Mouse (Mus musculus) midbrain, postnatal 0 days (tissue): ENCODE measurements at regions not wholly inside any gene's neighbourhood (a gene's known extent, or its start where the extent isn't known, plus 50 kb on each side); places are given as distances from the start of the nearest gene placed in this dataset.

ENCODE experiments used
- ATAC-seq: fragments of 200-750 bp; cut with Nextera tagmentation; 2 replicates; pipeline ENCODE4 v1.8.0; 2017; ENCODE audit warnings: moderate number of reproducible peaks, mild to moderate bottlenecking, moderate TSS enrichment, moderate library complexity; ENCODE audit not compliant: low FRiP score
- DNase-seq: peaks from one replicate; pipeline ENCODE4 v3.0.0-alpha.2; 2015; ENCODE audit warnings: low spot score
- H3K27ac ChIP-seq: fragments of 300-500 bp; sonication (generic); 2 replicates; pipeline ENCODE4 v1.5.1; 2014; ENCODE audit warnings: low read depth, mild to moderate bottlenecking, low read length, mixed read lengths
- H3K27me3 ChIP-seq: fragments of 300-500 bp; sonication (generic); 2 replicates; pipeline ENCODE4 v1.6.1; 2014; ENCODE audit warnings: low read length, control low read depth, mixed read lengths; ENCODE audit not compliant: insufficient read depth
- H3K36me3 ChIP-seq: fragments of 300-500 bp; sonication (generic); 2 replicates; pipeline ENCODE4 v1.6.1; 2014; ENCODE audit warnings: low read length, control low read depth, mixed read lengths; ENCODE audit not compliant: insufficient read depth
- H3K4me1 ChIP-seq: fragments of 300-500 bp; sonication (generic); 2 replicates; pipeline ENCODE4 v1.6.1; 2014; ENCODE audit warnings: mild to moderate bottlenecking, control low read depth, antibody characterized with exemption, low read length, mixed read lengths; ENCODE audit not compliant: insufficient read depth
- H3K4me2 ChIP-seq: fragments of 300-500 bp; sonication (generic); 2 replicates; pipeline ENCODE4 v1.6.1; 2014; ENCODE audit warnings: low read depth, mild to moderate bottlenecking, low read length, mixed read lengths; ENCODE audit not compliant: poor library complexity, severe bottlenecking
- H3K4me3 ChIP-seq: fragments of 300-500 bp; sonication (generic); 2 replicates; pipeline ENCODE4 v1.5.1; 2014; ENCODE audit warnings: low read depth, mild to moderate bottlenecking, low read length, moderate library complexity
- H3K9ac ChIP-seq: fragments of 300-500 bp; sonication (generic); replicated peaks from 2 replicates; pipeline ENCODE4 v1.6.1; 2014; ENCODE audit warnings: mild to moderate bottlenecking, low read length, moderate library complexity, mixed read lengths; ENCODE audit not compliant: poor library complexity, severe bottlenecking
- H3K9me3 ChIP-seq: fragments of 300-500 bp; sonication (generic); 2 replicates; pipeline ENCODE4 v1.6.1; 2016; ENCODE audit warnings: low read length, control low read depth
- CTCF ChIP-seq: IDR thresholded peaks from 2 replicates; pipeline ENCODE4 v1.5.1; 2016; ENCODE audit warnings: antibody characterized with exemption, mild to moderate bottlenecking
- WGBS: fragments of 180-500 bp; shearing (Covaris S2); extraction: QIAGEN DNeasy Blood & Tissue Kit; methylation state at CpG from one replicate; pipeline ENCODE4 v1.1.7; 2014; 5-methylcytosine and 5-hydroxymethylcytosine counted together

GRCm38 (mm10) chr11:21422281-21422878 is 51.4 kb upstream of the Ugp2 start:
- Histone ChIP-seq H3K9me3 (no peaks in the 10 kb centered on the region), H3K4me3 (no peak overlapping the region)
- 66% methylated on average over 2 of the region's 2 CpGs for WGBS

More at GRCm38 (mm10) chr11:21422281-21422878, 51.4 kb upstream of the Ugp2 start:
- Histone ChIP-seq H3K36me3 (no peaks in the 10 kb centered on the region), H3K27ac (no peak overlapping the region), H3K4me2 (no peak overlapping the region), H3K4me1 (no peaks in the 10 kb centered on the region), H3K27me3 (no peaks in the 10 kb centered on the region), H3K9ac (no peak overlapping the region)
- ATAC-seq (no peak), DNase-seq (no peak)
- no peak for TF ChIP-seq CTCF
